Mouse (Mus musculus) spleen, adult 12 weeks (tissue): ENCODE data around the gene Ptn.

ENCODE experiments used
- DNase-seq: peaks from one replicate; pipeline ENCODE4 v3.0.0; 2022; ENCODE audit warnings: low spot score

Ptn gene

GRCm38 (mm10) chr6:36809747-36810285 is at the start of gene Ptn:
Gene Ptn, minus strand, starts transcription at chr6:36810220.
- no peak for DNase-seq

DNA sequence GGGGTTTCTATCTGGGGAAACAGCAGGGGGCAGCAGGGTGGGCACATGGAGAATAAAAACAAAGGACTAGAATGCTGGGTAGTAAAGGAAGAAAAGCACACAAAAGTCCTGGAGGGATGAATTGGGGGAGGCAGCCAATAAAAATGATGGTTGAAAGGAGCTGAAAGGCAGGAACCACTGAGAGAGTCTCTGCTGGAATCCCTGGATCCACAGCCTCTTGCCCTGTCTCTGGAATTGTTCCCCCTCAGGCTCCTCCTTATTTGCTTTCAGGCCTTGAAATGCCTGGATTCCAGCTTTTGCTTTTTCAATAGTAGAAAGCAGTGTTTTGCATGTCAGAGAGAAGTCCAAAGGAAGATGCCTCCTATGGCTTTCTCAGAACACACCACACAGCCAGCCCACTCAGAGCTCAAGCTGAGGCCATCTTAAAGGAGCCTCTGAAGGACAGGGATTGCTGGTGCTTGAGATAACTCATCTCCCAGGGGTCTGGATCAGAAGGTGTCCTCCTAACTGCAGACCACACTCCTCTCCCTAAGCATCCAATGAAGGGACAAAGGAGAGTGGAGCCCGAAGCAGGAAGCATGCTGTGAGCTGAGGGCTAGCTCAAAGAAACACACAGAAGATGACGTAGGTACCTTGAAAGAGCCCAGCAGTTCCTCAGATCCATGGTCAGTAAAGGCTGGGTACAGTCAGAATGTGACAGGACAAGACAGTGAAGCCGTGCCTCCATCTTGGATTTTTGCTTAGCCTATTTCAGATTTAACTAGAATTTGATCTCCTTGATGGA is 48.4 kb upstream of the Ptn start:
- no peak for DNase-seq

- no peak for DNase-seq
Observed at GRCm38 (mm10) chr6:36857627-36858257, 47.7 kb upstream of the Ptn start.

DNA sequence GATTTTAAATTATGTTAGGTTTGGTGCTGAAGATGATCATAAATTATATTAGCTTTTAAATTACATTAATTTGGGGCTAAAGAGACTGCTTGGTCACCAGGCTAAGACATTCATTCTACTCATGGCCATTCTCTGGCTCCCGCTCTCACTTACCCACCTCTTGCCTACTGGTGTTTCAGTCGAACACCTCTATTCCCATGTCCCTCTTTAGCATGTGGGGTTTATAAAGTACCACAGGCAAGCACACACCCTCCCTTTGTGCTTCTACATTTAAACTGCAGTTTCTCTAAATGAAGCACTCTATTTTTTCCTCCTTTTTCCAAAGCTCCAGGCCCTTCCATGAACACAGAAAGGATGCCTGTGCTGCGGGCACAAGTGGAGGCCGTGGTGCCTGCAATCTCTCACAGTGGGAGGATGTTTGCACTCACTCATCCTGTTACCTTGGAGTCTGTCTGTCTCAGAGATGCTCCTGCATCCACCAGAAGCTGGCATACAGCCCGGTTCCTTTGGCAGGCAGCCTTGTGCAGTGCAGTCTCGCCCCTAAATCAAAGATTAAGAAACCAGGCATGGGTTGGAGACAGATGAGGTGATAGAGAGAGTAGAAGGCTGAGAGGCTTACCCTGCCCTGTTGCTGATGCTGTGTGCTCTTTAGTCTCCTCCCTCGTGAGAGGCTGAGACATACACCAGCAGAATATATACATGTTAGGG is 40.6 kb upstream of the Ptn start:
- no peak for DNase-seq

- no peak for DNase-seq
Observed at GRCm38 (mm10) chr6:36845288-36845687, 35.3 kb upstream of the Ptn start.

- no peak for DNase-seq
Observed at GRCm38 (mm10) chr6:36844258-36844657, 34.2 kb upstream of the Ptn start.

DNA sequence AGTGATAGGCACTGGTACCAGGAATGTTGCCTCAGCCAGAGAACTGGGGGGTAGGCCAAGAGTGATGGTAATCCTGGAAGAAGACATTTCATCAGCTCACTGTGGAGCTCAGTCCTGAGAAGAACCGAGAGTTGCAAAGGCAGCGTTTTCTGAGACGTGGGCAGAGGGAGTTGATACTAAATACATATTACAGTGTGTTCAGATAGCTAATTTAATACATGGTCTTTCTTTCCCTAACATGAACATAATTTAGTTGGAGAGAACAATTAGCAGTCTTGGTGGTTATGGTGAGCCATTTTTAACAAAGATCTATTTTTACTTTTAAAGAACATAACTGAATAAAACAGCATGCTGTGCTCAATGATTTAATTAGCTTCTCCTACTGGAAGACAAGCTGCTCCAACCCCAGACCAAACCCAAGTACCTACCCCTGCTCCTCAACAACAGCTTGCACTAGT is 33.0 kb upstream of the Ptn start:
- no peak for DNase-seq

- no peak for DNase-seq
Observed at GRCm38 (mm10) chr6:36842101-36842922, 32.3 kb upstream of the Ptn start.

- DNase-seq = no peak
Observed at GRCm38 (mm10) chr6:36841701-36842100, 31.7 kb upstream of the Ptn start.

DNA sequence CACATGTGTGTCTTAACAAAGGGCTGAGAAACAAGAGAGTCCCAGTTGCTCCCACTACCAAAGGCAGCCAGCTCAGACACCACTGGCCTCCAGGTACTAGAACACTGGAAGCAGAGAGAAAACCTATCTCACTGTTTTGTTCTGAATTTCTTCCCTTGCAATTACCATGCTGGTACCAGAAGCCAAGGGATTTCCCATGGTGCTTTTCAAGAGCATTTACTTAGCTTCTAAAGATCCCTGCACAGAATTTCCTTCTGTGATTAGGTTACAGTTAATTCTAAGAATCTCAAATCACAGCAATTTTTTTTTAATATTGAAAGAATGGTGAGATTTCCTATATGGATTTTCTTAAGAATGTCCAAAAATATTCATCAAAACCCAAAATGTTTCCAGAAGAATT is 31.2 kb upstream of the Ptn start:
- DNase-seq = no peak

GRCm38 (mm10) chr6:36838747-36839146 is 28.7 kb upstream of the Ptn start:
- no peak for DNase-seq

DNA sequence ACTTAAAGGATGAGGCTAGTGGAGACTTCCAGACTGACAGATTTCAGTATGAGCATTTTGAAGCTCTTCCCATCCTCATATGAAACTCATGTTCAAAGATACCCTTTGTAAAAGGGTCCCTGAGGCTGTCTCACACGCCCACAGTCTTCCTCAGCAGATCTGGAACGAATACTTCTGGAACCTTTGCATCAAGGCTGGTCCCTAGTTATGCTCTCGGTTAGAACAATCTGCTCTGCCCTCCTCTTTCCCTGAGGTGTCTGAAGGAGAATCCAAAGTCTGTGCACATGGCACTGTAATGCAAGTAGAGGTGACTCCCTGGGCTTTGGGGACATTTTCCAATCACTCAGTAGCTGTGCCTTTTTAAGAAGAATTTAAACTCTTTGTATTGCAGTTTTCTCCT is 25.3 kb upstream of the Ptn start:
- no peak for DNase-seq

GRCm38 (mm10) chr6:36834695-36835265 is 24.8 kb upstream of the Ptn start:
- DNase-seq = no peak

GRCm38 (mm10) chr6:36832681-36833080 is 22.7 kb upstream of the Ptn start:
- no peak for DNase-seq

DNA sequence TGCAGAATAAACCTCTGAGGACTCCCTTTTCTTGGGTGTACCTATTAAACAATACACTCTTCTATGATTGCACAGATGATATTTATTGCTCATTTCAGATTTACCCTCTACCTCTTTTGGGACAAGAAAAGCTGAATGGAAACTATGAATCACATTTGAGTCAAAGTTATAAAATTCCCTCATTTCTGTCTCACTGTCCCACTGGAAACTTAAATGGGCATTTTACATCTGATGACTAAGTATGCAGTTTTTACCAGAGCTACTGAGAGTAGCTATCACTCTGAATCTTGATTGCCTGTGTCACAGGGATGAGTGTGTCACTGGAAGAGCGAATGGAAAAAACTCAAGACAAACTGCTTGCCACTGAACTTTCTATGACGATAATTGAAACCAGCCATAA is 22.2 kb upstream of the Ptn start:
- DNase-seq = no peak

DNA sequence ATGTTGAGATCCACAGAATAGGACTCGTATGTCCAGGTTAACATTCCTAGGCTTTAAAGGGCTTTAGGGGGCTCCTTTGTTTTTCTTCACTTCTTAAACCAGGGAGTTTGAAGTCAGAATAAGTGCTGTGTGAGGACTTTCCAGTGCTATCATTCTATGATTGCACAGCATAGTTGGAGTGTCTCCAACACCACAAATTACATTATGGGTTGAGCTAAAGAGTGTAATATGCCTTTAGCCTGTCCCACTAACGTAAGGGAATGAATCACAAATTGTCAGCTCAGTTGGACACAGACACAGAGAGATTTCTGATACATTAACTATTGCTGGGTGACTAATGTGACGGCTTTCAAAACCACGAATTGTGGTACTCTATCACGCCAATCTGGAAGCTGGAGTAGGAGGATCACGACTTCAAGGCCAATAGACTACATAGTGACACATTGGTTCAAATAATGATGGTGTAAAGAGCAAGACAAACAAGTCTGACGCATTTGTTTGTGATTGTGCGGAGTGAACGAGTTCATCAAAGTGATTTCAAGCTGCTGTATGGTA is 20.4 kb upstream of the Ptn start:
- DNase-seq = no peak

DNA sequence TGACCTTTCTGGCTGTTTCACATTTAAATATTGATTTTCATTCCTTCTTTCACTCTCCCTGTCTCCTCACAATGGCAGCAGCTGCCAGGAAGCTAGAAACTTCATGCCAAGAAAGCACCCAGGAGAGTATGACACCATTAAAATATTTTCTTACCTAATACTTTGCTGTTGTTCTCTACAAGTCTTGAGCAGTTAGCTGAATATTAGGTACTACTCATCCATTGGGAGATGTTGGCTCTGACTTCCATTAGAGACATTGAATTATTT is 9.7 kb upstream of the Ptn start:
- DNase-seq = no peak

GRCm38 (mm10) chr6:36819019-36819783 is 9.2 kb upstream of the Ptn start:
- DNase-seq = no peak

DNA sequence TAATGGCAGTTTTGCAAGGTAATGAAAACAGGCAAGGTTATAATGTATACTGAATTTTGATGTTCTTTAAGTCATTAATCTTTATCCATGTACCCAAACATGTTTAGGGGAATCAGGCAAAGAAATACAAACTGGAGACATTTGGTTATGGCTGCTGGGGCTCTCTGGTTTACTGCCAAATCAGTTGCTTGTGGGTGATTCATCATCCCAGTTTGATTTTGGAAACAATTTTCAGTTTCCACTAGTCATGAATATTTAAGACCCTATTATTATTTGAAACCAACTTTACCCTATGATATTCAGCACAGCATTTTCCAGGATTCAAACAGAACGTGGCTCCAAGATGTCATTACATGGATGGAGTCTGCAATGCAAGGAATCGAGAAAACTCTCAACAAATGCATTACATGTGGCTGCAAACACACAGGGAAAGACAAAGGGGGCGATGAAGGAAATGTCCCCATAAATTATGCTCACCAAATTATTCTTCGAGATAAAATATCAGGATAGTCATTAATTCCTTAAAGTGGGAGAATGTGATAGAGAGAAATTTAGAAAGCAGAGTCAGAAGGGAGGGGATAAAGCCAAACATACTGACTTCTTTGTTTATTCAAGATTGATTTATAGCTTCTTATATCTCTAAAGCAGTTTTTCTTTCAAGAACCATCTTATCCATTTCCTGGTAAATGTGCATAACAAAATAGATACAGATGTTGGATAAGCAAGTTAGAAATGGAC is 8.4 kb upstream of the Ptn start:
- DNase-seq = no peak

GRCm38 (mm10) chr6:36816666-36817065 is 6.6 kb upstream of the Ptn start:
- no peak for DNase-seq
